Mouse (Mus musculus): ENCODE data around the gene Bicral.

Gene Bicral

DNA sequence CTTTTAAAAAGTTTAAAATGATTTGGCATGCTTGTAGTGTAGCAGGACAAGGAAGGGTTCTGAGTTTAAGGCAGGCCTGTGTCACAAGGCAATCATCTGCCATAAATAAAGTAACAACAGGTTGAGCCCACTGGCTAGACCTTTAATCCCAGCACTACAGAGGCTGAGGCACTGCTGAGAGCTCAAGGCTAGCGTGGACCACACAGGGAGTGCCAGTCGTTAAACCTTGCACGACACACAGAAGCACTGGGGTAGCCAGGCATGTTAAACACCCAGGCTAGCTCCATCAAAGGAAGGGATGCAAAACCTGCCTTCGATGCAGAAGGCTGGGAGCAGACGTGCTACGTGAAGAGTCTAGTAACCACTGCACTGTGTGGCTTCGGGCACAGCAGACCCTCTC, 14.6 kb downstream of the Bicral start:
- no peak for DNase-seq (ENCODE audit: low read depth, low spot score)

DNA sequence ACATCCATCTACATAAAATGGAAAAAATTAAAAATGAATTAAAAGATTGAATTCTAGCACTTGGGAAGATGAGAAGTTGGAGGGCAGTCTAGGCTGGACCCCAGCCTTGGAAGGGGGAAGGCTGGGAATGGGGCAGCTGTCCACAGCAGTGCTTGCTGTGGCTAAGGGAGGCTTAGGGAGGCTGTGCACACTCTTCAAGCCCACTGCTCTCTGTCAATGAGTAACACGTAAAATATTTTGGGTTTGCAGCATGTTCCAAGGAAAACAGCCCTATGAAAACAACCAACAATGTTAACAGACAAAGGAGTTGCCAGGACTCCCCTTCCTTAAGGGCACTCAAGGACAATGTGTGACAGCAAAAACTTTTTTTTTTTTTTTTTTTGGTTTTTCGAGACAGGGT, 15.3 kb downstream of the Bicral start:
- no peak for DNase-seq (ENCODE audit: low read depth, low spot score)

DNA sequence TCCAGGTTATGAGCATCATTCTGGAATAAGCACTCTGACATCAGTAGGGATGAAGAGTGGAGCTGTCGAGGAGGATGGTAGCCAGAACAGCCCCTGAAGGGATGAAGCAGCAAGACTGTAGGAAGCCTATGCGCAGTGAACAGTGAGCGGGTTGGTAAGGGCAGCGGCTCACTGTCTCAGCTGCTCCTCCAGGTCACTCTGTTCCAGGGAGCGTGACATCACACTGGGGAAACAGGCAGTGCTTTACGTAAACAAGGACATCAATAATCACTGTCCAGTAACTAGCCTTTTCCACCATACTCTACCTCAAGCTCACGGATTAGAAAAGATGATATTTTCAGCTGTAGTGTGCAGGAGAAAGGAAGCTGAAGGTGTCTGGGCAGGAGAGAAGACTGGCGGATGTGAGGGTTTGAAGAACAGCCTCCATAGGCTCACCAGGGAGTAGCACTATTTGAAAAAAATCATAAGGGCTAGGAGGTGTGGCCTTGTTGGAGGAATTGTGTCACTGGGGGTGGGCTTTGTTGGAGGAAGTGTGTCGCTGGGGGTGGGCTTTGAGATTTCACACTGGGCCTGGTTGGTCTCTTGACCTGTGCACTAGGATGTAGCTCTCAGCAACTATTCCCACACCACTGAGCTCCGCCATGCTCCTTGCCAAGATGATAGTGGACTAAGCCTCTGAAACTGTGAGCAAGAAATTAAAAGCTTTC, 17.8 kb downstream of the Bicral start:
- no peak for DNase-seq (ENCODE audit: low read depth, low spot score)

DNA sequence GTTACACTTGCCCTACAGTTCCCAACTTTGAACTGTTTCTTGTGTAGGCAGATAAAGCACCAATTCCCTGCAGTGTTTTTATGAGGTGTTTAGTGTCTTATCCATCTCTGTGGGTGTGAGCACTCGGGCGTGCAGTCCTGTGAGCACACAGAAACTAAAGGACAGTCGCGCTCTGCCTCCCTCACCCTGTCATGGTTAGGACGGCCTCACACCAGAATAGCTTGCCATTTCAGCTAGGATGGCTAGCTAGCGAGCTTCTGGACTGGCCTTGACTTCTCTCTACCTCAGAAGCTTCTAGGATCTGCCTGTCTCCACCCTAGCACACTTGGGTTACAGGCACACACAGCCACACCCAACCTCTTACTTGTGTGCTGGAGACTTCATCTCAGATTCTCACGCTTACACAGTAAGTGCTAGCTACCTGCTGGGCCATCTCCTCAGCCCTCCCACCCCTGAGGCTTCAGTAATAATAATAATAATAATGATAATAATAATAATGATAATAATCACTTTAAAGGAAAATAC, 19.8 kb downstream of the Bicral start:
- no peak for DNase-seq (ENCODE audit: low read depth, low spot score)

DNA sequence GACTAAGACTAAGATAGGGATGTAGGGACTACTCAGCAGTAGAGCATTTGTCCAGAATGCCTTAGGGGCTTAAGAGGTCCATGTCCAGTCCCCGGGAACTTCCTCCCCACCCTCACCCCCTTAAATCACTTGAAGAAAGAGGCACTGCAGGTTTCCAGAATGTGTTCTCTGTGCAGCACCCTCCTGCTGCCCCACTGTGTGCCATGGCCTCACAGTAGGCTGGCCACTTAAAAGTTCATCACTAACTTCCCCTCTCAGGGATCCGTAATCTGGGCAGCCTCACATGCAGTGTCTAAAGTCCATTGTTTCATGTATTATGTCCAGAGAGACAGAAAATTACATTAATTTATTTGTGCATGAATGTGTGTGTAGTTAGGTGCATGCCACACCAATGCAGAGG, 20.4 kb downstream of the Bicral start:
- DNase-seq (ENCODE audit: low read depth, low spot score): no peak

DNA sequence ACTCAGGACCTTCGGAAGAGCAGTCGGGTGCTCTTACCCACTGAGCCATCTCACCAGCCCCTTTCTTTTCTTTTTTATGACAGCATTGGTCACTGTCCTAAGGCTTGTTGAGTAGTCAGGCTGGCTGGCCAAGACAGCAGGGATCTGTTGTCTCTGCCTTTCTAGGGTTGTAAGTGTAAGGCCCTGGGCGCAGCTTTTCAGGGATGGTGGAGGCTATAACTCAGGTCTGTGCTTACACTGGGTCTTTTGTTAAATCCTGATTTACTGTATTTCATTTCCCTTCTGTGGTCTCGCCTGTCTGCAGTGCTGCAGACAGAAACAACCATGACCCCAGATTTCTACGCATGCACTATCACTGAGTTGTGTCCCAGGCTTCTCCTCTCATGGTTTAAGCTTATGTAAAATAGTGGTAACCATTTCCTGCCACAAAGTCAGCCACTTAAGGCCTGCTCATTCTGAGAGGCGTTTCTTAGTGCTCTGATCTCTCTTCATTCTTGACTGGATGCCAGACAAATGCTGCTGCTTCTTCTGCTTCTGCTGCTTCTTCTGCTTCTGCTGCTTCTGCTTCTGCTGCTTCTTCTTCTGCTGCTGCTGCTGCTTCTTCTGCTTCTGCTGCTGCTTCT, 23.1 kb downstream of the Bicral start:
- no peak for DNase-seq (ENCODE audit: low read depth, low spot score)

DNA sequence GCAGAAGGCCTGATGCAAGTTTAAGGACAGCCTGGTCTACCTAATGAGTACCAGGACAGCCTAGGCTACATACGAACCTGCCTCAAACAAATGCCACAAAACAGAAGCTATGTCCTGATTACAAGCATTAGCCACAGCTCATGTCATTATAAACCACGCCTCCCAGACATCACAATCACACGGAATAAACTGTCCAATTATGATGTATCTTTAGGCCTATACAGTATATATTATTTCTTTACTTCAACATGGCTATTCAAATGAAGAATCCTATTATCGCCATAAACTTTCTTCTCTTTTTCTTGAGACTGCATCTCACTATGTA, 25.3 kb downstream of the Bicral start:
- DNase-seq (ENCODE audit: low read depth, low spot score): no peak

DNA sequence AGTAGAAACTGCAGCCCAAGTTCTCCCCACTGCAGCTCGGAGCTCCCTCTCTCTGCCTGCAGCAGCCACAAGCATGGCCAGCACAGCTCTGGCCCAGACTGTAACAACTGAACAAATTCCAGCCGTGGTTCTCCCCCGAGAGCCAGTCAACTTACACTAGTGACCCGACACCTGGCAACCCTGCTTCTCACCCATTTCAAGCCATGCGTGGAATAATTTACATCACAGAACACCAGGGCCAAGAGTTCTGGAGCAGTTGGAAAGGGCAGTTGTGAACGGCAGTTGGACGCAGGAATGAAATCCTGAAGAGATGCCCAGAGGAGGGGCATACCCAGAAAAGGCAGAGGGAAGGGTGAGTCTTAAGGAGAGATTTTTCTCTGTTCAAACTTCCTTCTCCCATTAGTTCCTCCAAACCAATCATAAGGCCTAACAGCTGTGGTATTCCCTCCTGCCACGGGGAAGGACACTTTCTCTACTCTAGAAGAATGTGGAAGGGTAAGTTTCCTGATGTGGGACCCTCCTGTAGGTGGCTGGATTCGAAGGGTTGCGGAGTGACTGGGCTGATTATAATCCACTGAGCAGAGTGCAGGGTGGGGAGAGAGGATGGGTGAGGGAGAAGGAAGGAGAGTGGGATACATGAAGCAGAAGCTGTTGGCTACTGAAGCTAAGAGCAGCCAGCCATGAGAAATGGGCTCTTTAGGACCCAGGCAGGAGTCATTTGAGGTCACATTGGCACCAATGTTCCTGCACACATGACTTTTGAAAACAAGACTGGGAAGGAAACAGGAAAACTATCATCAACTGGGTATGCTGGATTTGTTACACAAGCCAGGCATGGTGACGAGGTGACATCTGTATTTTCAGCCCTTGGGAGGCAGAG, 25.9 kb downstream of the Bicral start:
- peak; percentile 75 for DNase-seq (ENCODE audit: low read depth, low spot score)

DNA sequence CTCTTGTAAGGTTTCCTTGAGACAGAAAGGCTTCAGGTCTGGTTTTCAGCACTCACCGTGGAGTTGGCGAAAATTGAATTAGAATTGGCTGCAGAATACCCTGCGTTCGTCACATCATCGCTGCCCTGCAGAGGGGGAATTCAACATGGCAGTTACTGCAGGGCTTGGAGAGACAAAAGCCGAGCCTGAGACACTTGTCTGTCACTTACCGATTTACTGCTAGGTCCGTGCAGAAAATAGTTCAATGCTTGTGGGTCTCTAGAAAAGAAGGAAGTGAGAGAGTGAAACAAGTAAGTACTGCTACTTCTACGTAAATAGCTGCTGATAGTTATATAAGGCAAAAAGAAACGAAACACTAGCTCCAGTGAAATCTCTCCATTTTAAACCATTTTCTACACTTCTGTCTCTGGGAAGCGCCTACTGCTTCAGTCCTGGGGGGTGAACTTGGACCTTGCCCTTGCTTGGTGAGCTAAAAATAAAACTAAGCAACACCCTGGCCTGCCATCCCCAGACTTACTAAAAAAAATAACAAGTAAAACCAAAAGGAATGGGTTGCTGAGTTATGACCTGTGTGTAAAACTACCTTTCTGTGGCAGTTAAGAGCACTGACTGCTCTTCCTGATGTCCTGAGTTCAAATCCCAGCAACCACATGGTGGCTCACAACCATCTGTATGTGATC, 28.3 kb downstream of the Bicral start:
- no peak for DNase-seq (ENCODE audit: low read depth, low spot score)

DNA sequence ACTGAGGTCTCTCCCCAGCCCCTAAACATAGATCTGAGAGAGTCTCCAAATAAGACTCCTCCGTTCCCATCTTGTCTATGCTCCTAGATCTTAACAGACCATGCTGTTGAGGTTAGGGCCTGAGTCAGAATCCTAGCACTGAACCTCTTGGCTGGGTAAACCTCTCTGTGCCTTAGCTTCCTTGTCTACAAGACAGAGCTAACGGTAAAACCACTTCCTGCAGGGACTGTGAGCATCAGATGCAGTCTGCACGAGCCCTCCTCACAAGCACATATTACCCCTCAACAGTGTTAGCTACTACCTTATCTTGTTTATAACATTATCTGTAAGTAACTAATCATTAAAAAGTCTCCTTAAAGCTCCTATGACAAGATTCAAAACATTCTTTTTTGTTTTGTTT, 29.3 kb downstream of the Bicral start:
- DNase-seq (ENCODE audit: low read depth, low spot score): no peak

DNA sequence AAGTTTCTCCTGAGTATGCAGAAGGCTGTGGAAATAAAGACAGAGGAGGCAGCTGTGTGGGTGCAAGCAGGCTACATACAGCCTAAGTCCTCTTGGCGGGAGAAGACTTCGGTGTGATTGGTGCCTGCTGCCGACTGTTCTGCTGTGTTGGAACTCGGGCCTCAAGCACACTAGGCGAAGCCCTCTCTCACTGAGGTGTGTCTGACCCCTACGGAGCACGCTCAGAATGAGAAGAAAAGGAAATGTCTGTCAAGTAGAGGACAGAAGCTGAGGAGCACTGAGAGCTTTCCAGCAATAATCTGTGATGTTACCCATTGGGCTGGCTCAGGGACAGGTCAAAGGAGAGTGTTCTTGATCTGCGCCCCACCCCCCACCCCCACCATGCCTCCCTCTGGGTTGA, 35.2 kb downstream of the Bicral start:
- DNase-seq (ENCODE audit: low read depth, low spot score): no peak

DNA sequence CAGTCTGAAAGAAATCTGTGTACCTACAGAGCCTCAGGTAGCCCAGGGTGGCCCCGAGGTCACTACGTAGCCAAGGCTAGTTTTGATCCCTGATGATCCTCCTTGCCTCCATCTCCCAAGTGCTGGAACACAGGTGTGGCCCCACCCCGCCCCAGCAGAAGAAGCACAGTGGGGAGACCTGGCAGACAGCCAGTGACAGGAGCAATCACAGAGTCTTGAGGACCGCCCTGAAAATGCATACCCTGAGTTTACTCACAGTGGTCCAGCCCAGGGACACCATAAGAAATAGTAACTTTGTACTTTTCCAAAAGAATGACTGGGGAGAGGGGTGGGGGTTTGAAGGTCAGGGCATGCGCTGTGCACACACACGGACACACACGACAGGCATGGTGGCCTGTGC, 37.7 kb downstream of the Bicral start:
- DNase-seq (ENCODE audit: low read depth, low spot score): no peak

DNA sequence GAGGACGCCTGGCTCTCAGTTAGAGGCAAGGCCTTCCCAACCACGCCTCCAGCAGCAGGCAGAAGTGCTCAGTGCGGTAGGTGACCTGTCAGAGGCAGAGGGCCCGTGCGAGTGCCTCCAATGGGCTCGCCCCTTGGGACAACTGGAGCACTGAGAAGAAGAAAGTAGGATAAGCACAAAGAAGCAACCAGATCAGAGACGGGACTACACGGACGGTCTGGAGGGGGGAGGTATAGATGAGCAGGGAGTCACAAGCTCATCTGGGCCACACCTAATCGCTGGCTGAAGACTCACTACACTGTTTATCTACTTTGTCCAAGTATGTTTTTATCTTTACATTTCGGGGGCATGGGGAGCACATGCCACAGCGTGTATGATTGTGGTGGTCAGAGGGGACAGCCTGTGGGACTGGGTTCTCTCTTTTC, 40.5 kb downstream of the Bicral start:
- no peak for DNase-seq (ENCODE audit: low read depth, low spot score)

DNA sequence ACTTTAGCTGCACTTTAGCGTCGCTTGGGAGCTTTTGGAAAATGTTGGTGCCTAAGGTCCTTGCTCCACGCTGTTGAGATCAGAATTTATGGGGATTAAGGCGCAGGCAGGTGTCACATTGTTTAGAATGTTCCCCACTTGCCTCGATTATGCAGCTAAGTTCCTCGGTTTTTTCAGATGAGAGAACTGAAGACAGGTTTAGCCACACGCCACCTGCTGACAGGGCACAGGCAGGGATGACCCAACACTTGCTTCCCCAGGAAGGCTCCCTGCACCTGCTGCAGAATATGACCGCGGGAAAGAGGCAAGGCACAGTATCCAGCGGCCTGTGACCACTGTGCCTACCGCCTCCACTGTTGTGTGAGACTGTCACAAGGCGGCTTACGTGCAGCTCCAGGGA, 42.0 kb downstream of the Bicral start:
- DNase-seq (ENCODE audit: low read depth, low spot score): no peak

DNA sequence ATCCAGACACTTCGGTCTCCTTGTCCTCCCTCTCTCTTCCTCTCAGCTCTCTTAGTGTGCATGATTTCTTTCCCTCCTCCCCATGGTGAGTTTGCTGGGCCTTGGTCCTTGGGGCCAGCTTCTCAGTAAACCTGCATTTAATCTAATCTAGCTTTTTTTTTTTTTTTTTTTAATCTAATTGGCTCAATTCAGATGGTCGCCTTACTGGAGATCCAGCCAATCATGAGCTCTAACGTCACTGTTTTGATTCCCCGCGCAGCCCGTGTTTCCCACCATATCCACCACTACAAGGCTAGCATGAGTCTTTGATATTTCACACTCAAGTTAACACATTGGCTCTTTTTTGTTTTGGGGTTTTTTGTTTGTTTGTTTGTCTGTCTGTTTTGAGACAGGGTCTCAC, 43.8 kb downstream of the Bicral start:
- no peak for DNase-seq (ENCODE audit: low read depth, low spot score)

DNA sequence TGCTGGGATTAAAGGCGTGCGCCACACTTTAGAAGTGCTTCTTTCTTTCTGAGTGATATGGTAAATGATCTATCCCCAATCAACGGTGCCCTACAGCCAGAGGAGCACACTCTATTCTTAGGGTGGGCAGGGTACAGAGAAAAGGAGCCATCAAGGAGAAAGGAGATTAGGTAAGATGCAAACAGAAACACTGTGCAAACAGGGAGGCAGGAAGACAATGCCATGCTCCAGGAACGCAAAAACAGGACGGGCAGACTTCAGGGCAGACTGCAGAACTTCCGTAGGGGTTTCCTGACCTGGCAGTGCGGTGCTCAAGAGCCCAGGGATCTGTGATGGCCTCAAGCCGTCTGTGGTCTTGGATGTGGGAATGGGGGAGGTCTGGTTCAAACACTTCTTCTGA, 44.6 kb downstream of the Bicral start:
- DNase-seq (ENCODE audit: low read depth, low spot score): no peak

DNA sequence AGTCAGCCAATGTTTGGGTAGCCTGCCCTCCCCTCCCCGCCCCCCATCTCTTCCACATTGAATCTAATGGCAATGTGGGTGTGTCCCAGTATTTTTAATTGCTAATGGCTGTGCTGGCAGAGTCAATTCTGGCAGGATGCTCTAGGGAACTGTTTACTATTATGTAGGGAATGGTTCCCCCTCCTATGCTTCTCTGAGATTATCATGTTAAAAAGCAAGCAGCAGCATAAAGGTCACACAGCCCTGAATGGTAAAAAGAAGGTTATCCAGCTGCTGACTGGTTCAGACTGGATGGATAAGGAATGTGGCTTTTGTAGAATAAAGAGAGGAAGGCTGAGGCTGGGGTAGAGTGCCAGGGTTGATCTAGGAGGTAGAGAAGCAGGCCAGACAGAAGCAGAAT, 45.8 kb downstream of the Bicral start:
- no peak for DNase-seq (ENCODE audit: low read depth, low spot score)

DNA sequence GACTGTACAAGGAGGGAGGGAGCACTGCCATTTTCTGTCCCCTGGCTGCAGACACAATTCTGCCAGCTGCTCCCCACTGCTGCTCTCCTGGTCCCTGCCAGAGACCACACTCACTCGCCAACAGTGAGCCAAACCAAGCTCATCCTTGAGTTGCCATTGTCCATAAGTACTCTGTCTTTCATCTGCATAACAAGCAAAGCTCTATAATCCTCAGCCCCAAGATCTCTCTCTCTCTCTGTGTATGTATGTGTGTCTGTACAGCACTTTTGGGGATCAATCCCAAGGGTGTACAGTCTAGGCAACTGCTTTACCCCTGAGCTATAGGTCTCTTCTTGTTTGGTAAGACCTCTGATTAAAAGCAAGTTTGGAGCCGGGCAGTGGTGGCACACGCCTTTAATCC, 47.6 kb downstream of the Bicral start:
- no peak for DNase-seq (ENCODE audit: low read depth, low spot score)

DNA sequence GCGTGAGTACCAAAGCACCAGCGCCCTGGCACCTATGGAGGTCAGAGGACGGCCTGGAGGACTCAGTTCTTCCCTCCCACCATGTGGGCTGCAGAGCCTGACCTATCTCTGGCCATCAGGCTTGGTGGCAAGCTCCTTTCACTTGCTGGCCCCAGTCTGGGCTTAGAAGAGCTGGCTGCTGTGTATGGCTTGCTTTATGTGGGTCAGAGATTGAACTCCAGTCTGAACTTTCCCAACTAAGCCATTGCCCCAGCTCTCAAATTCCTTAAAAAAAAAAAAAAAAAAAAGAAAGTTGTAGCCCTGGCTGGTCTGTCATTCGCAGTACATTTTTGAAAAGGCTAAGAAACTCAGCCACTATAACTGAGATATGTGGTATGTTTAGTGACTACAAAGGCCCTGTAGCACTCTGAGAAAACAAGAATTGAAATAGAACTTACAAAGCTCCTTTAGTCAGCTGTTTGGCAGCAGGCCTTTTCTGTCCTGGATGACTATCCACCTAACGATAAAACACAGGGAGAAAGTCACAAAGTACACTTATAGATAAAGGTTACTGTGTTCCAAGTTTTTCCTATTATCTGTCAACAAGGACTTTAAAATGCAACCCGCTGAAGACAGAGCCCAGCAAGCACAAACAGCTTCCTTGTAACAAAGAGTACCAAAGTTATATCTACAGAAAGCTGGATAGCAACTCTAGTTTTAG, 49.0 kb downstream of the Bicral start:
- no peak for DNase-seq (ENCODE audit: low read depth, low spot score)

DNA sequence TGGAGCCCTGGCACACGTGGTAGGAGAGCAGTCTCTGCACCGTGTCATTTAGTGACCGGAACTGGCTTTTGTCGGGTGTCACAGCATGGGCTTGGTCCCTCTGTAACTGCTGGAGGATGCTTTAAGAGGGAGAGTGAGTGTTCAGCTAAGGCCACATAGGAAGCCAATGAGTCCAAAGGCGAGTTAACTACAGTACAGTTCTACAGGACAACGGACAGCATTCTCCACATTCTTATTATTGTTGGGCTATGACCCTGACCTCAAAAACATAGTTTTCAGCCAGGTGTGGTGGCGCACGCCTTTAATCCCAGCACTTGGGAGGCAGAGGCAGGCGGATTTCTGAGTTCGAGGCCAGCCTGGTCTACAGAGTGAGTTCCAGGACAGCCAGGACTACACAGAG, 49.9 kb downstream of the Bicral start:
- no peak for DNase-seq (ENCODE audit: low read depth, low spot score)

DNA sequence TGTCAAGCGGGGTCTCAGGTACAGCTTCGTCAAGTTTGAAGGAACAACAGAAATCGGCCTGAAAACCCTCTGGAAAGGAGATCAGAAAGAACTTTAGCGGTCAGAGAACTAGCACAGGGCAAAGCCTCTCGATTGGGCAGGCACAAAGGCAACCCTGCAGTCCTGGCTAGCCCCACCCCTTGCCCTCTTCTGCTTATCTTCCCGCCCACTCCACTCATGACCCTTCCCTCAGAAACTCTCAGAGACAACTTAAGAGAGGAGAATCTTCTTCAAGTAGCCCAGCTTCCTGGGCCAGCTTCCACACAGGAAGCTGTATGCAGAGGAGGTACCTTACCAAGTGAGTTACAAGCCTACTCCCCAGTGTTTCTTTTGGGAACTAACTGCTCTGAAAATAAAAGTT, 56.5 kb downstream of the Bicral start:
- DNase-seq (ENCODE audit: low read depth, low spot score): no peak

DNA sequence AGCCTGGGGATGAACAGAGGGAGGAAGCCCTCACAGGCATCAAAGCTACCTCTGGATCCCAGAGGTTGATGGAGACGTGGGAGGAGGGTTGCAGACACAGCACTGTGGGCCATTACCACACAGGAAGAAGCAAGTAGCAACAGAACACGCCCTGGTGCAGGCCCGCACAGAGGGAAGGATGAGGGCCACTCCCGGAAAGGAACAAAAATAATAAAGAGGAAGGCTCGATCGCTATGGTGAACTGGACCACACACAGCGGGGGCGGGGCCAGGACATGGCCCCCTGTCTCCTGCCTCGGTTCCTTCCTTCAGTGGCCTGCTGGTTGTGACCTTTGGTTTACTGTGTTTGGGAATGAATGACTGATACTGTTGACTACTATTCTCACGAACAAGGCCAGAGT, 58.6 kb downstream of the Bicral start:
- no peak for DNase-seq (ENCODE audit: low read depth, low spot score)

All from brain, adult 2 months (tissue).